Mouse (Mus musculus) telencephalon, adult 2 months (tissue): ENCODE results near the gene Angel2.

ENCODE experiments used
- DNase-seq: peaks from one replicate; pipeline ENCODE4 v3.0.0-alpha.2; 2011; ENCODE audit warnings: low read depth, low spot score

Angel2 gene

DNA sequence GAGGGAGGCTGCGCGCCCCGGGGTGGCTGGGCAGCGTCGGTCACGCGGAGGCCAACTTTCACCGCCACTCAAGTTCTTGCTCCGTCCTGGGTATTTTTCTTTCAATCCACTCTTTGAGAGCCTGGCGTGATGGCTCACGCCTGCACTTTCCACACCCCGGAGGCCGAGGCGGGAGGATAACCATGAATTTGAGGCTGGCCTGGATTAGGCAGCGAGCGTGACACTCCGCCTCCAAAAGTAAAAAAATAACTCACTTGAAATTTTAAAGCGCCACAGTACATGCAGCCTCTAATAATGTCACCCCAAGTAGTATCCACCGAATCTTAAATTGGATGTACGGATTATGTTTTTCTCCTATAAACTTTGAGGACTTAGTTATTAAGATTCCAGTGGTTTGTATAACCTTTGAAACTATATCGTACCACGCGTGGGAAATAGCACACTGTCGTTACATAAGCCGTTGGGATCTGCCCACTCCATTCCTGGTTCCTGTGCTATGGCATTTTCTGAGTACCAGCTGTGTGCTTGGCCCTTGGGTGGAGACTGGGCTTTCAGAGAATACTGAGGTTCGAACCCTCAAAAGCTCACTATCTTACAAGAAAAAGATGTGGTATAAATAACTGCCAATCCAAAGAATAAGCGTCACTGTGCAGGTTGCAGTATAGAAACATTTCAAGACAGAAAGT is 4.2 kb downstream of the Angel2 start:
- DNase-seq, result no peak

DNA sequence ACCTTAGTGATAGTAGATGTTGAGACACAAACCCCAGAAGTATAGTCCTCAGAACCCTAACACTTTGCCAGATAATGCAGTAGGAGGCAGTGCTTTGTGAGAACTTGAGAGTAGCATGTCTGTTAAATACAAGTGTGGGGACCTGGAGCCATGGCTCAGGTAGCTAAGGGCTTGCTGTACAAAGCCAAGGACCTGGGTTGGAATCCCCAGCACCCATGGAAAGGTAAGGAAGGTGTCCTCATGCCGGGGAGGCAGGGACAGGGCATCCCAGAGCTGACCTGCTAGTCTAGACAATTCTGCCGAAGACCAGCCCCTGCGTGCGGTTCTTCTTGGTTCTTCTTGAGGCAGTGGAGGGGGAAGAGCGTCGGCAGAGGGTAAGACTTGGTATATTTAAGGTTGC is 5.3 kb downstream of the Angel2 start:
- no peak for DNase-seq

DNA sequence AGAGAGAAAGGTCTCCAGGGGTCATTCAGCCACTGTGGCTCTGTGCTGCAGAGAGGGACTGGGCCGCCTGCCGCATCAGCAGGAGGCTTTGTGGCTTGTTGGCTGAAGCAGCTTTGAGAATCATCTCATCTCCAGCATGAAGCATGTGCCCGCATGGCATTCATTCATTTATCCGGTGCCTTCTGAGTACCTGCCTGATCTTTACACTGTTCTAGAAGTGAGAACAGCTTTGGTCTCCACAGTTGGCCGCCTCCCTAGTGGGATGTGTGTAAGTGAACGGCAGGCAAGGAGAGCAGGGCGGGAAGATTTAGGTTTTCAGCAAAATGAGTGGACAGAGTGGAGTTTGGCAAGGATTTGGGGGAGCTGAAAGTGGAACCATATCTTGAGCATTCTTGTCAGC is 14.9 kb downstream of the Angel2 start:
- no peak for DNase-seq

DNA sequence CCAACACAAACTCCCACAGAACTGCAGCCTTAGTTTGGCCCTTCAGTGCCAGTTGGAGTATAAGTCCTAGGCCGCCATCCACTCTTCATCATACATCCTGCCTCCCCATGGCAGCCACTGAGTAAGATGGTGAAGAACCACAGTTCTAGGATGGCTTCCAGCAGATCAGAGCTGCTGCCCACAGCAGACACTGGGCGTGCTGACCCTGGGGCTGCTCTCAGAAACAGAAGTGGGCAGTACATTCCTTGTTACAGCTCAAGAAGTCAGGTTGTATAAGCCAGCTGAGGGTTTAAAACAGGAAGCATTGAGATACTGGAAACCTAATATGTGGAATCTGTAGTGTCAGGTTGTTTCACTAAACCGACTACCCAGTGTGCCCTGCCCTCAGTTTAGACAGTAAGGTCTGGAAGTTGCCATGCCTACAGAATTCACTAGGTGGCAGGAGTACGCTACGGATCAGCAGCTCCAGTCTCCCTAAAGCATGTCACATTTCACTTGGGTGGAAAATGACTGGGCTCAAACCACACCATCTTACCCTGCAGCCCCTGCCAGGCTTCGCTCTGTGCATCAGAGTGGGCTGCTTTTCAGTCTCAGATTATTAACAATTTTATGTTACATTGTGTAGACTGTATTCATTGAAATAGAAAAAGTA is 19.3 kb downstream of the Angel2 start:
- peak; percentile 55 for DNase-seq

DNA sequence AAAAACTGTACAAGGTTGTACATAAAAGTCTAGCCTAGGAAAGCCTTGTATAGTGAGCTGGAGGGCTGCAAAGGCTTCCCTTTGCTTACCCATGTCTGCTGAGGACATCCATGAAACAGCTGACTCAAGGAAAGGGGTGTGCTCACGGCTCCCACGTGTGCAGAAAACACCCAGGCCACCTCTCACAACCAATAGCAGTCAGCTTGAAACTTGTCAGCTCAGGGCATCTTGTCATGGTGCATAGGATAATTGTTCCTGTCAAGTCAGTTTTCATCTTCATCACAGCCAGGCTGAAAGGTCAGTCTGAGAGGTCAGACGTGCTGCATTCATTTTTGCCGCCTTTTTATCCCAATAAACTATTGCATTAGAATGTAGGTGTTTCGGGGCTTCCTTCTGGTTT is 23.1 kb downstream of the Angel2 start:
- DNase-seq, result no peak

DNA sequence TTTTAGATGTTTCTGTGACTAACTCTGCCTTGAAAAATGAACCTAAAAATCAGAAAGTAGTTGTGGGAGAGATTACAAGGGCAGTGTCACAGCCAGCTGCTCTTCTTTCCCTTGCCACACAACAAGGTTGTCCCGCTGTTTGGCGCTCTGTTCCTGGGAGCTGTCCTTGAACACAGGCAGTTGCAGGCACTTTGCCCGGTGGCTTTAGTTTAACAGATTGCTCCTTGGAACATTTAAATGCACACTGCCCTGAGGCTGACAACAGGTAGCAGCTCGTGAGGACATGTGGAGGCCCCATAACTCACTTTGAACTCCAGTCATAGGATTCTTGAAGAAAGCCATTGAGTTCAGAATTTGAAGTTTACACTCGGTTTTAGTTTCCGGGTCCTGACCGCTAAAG is 23.5 kb downstream of the Angel2 start:
- DNase-seq, result no peak

DNA sequence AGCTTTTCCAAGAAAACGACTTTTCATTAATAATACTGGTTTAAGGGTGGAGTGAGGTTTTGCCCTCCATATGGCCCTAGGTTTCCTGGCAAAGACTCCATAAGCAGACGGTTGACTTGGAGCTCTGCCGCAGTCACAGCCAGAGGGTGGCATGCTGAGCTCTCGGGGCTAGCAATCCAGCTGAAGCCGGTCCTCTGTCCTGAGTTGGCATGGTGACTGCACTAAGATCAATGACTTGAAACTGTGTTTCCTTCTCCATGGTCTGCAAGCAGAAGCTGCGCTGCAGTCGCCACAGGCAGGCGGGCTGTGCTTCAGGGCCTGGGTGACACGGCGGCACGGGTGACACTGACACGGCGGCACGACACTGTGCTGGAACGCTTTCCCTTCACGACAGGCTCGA is 23.9 kb downstream of the Angel2 start:
- no peak for DNase-seq

DNA sequence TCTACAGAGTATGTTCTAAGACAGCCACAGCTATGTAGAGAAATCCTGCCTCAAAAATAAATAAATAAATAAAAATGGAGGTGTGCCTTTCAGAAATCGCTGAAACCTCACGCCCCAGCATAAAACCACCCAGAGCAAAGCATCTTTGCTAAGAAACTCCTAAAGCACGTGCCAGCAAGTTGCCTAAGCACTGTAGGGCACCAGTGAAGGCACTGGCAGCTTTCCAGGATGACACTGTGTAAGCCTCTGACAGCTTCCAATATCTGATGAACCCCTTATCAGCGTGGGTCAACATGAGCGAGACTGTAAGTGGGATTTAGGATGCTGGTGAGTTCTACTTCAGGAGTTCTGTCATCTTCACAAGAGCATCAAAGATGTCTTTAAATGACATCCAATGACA is 26.1 kb downstream of the Angel2 start:
- no peak for DNase-seq

DNA sequence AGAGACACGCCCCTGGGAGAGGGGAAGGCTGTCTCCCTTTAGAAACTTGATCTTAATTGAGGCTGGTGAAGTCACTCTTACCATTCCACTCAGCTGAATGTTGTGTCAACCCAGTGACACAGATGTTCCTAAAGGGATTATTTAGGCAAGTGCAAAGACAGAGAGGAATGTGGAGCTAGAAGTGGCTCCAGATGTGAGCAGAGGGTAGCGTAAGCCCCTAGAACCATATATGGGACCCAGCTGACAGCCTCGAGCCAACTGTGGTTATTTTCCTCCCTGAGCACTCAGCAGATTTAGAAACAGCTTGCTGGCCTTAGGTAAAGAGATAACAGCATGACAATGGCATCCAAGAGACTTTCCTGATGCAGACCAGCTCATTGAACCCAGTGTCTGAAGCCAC is 28.1 kb downstream of the Angel2 start:
- DNase-seq, result no peak

DNA sequence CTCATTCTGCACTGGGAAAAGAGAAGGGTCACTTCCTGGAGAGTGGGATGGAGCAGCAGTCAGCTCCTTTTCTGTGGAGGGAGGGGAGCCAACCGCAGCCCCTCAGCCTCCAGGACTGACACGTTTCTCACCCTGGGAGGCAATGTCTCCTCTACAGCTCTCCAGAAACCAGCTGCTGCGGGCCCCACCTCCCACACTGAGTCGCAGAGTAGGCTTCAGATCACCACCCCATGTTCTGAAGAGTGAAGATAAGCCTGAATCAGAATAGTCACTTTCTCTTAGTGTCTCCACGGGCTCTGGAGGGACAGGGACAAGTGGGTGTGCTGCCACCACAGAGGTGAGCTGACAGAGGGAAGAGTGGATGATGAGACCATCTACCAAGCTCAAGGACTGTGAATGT is 33.9 kb downstream of the Angel2 start:
- DNase-seq, result no peak

DNA sequence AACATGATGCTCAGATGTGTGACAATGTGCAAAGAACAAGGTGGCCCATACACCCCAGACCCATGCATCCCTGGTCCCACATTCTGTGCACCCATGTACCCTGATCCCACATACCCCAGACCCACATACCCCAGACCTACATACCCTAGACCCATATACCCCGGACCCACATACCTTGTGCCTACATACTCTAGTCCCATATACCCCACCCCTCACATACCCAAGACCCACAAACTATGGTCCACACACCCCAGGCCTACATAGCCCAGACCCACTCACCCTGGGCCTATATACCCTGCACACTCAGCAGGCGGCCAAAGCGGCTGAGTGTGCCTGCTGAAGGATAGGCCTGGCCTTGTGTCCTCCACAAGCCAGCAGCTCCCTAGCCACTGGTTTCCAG is 37.8 kb downstream of the Angel2 start:
- no peak for DNase-seq

DNA sequence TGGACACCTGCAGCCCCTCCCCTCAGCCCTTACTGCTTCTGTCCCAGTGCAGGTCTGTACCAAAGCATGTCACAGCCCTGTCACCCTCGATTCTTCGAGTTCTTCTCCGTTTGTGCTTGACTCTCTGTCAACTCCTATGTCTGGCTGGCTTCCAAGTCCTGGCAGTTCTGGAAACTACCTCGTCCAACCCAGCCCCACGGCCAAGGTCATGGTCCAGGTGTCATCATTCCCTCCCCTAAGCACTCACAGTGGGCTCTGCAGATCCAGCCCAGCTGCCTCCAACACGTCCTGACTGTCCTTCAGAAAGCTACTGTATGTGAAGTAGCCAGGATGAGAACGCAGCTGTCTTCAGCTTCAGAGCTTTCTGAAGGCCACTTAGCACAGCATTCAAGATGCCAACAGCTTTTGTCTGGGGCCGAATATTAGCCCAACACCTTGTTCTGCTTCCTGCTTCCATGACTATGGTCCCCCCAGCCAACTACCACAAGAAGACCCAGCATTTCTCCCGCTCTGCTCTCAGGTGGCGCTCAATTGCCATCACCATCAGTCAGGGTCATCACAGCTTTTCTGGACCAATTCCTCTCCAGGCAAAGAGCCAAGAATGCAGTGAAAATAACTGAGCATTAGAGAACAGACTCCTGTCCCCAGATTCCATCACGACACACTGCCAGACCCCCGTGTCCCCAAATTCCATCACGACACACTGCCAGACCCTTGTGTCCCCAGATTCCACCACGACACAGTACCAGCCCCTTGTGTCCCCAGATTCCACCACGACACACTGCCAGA is 40.3 kb downstream of the Angel2 start:
- DNase-seq, result no peak

DNA sequence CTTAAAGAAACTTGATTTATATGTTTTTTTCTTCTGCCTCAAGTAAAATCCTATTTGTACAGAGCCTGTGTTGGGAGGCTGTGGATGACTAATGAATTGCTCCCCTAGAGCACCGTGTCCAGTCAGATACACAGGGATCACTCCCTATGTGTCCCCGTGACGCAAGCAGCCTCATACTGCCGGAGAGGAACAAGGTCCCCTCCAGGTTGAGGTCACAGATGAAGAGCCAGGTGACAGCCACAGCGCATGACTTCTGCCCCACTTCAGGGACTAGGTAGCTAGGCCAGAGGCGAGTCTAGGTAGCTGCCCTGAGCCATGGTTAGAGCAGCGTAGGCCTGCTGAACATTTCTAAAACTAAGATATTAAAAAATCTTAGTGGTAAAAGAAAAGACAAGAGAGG is 43.1 kb downstream of the Angel2 start:
- DNase-seq, result no peak

DNA sequence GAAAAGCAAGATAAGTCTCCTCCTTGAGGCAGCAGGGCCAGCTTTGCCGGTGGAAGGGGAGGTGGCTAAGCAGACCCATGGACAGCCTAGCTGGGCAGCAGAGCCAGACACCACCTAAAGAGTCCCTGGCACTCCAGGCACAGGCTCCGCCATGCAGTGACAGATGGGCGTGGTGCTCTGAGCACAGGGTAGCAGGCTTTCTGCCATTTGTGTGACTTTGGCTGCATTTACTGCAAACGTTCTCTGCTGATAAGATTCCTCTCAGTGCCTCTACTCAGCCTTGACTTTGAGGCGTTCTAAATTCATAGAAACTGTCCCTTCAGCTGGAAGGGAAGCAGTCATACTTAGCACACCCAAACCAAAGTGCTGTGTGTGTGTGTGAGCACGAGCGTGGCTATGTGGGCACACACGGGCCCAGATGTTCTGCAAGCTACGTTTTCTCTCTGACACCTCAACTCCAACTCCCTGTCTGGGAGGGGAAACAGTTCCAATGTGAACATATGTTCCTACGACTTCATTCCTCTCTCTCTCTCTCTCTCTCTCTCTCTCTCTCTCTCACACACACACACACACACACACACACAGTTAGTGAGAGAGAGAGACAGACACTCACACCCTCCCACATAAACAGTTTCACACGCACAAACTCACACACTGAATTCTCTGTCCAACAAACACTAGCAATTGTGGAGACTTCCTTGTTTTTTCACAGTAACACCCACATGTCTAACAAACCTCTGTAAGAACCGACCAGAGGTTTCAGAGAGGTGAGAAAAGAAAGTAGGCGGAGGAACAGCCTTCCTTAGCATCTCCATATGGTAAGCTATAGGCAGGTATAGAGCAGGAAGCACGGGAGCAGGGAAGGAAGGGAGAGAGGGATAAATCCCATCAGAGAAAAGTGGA is 47.0 kb downstream of the Angel2 start:
- peak; percentile 74 for DNase-seq

DNA sequence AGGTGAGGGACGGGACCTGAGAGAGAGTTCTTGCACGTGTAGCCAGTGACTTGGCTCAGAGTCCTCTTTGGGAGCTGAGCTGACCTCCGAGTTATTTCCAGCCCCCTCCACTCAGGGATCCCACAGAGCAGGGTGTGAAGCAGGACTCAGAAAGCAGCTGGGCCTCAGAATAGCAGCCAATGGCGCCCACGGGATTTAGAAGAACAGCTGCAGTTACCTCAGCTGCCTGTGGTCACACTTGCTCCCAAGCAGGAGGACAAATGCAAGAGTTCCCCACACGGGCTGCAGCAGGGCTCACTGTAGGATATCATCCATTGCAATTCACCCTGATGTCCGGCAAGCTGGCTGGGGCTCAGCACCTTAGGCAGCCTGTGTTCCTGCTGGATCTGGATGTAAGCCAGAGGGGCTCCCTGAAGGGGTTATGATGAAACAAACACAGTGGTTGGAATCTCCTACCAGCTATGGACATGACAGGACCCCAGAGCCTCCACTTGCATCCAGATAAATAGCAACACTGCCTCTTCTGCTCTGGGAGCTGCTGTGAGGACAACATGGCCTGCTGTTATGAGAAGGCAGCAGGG is 47.8 kb downstream of the Angel2 start:
- DNase-seq, result no peak

DNA sequence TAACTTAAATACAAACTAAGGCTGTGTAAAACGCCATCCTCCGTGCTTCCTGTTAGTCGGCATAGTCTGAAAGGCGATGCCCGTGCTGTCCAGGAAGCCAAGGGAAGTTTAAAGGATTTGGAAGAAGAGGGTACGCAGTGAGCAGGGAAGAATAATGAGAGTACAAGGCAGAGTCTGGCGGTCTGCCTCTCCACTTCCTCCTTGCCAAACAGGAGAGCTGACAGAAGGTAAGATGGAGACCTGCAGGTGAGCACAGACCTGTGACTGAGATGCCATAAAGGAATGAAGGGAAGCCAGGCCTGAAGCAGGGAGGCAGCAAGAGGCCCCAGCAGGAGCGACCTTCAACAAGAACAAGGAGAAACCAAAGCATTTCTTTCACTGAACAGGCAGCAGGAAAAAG is 49.3 kb downstream of the Angel2 start:
- no peak for DNase-seq

DNA sequence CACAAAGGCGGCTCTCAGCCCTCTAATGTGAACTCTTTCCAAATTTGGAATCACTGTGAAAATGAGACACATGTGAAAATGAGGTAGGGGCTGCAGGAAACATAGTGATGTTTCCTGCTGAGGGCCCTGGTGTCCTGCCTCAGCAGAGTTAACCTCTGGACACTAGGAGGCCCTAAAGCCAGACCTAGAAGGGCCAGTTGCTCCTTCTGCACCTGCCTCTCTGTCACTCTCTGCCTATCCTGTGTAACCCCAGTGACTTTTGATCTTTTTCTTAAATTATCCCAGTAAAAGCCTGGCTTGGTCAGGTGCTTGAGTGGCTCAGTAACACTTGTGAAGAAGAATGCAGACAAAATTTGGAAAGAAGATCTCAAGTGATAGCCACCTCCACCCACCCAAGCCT is 49.9 kb downstream of the Angel2 start:
- DNase-seq, result no peak

DNA sequence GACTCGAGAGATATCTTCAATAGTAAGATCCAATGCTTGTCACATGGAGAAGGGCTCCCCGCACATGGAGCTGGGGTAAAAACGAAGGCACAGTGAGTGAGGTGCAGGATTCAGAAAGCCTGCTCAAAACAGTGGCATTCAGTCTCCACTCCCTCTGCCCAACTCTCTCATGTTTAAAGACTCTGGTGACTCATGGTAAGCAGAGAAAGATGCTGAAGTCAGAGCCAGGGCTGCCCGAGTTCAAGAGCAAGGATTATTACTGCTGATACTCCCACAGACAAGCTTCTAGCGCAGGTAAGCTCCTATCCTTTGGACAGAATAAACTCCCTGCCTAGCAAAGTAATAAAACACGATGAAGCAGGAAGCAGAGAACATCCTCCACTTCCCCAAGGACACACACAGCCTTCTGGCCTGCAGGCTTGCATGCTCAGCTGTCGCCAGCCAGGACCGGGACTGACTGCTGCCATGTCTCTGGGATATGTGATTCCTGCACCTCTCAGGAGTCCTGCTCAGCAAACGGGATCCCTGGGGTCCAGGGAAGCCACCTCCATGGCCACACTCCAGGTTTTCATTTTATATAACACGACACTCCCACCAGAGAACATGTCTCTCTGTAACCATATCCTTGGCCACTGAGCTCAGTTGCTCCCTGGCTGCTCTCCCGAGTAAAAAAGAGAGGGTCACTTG is 52.1 kb downstream of the Angel2 start:
- no peak for DNase-seq

DNA sequence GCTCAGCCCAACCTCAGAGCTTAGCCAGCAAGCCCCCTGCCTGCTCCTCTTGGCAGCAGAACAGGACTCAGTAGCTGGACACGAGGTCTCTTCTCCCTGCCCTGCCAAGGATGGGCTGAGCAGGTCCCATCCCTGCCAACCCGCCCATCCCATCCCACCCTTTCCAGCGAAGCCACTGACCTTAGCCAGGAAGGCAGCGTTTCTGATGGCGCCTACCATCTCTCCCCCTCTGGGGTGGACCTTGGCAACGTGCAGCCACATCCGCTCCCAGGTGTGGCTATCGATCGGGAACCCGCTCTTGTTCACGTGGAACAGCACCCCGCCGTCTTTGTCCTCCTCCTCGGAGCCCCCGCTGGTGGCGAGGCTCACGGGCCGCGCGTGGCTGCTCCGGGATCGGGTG is 53.1 kb downstream of the Angel2 start:
- DNase-seq, result no peak

DNA sequence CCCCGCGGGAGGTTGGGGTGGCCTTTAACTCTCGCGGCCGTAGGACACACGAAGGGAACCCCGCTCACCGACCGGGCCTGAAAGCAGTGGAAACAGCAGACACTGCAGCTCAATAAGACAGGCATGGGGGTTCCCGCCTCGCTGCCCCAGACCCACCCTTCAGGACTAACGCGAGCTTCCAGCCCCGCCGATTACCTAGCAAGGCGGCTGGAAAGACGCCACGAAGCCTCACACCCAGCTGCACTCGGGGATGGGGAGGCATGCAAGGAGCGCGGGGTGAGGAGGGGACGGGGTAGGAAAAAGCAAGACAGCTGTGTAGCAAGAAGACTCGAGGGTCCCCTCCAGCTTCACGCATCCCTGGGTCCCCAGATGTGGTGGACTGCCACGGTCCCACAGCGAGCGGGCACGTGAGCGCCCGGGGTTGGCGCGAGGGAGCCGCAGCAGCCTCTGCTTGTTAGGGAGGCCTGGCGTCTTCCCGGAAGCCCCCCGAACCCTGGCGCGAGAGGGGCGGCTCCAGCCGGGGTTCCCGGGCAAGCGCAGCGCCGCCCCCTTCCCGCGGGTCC is 53.7 kb downstream of the Angel2 start:
- DNase-seq, result no peak
